Mouse (Mus musculus): ENCODE measurements at regions not wholly inside any gene's neighbourhood (a gene's known extent, or its start where the extent isn't known, plus 50 kb on each side); places are given as distances from the start of the nearest gene placed in this dataset.

DNA sequence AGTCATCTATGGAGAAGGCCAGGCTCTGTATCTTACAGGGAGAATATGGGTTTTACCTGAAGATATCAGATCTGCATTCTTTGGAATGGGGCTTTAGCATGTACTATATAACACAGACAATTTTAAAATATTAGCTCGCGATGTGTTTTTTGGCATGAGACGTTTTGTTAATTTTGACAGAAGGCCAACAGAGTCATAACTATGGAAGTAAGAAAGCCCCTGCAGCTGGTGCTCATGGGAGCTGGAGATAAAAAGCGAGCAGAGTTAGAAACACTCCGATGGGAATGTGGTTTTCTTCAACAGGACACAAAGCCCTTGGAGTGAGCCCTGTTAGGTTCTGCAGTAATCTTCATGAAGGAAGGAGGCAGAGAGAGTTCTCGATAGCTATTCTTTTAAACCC, 176.6 kb downstream of the Rps12 start:
- DNase-seq (ENCODE audit: low spot score): peak; percentile 29

- DNase-seq (ENCODE audit: low spot score): peak; percentile 67
Observed at GRCm38 (mm10) chr10:23610046-23610445, 177.0 kb downstream of the Rps12 start.

DNA sequence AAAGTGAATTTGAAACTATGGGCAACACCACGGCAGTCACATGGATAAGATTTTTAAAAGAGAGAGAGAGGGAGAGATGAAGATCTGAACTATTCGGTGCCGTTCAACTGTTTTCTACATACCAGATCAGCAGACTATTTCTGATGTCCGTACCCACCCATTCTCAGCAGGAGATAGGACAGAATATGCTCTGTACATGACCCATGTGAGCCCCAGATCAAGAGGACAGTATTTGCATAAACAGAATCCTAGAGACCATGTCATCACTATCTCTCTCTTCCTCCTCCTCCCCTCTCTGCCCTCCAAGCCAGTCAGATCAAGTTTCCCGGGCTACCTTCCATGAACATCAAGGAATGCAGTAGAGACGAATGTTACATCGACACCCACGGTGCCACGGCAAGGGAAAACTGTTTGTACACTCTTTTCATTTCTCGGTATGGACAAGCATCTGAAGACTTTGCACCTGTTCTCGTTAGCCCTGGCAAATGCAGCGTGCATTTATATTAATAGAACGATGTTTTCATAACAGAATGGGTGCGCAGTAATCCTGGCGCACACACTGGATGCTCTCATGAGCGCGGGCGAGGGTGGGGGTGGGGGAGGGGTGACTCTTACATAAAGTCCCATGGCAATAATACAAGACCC, 177.7 kb downstream of the Rps12 start:
- no peak for DNase-seq (ENCODE audit: low spot score)

DNA sequence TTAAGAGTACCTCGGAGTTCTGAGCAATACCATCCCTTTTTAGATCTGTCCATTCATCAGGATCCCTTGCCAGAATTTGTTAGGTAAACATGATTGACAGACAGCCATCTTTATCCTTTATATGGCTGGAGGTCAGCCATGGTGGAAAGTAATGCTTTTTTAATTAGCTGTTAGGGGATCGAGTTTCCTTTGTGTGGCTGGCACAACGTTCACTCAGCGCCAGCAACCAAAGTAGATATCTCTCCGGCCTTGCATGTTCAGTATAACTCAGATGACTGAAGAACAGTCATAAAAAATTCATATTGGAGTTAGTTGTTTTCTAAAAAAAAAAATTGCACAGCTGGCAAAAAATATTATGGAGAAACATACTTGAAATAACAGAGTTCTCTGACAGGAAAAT, 186.4 kb downstream of the Rps12 start:
- no peak for DNase-seq (ENCODE audit: low spot score)

DNA sequence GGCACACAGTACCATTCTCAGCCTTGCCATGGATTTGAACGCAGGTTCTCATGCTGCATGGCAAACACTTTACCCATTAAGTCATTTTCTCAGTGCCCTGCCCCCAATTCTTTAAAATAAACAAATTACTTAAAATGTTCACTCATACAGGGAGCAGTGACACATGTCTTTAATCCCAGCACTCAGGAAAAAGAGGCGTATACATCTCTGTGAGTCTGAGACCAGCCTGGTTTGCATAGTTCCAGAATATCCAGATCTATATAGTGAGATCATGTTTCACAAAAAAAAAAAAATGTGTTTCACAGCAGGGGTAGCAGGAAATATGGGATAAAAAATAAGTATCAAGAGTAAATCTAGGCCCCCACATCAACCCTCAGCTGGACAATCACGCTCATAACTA, 191.5 kb downstream of the Rps12 start:
- DNase-seq (ENCODE audit: low spot score): no peak

DNA sequence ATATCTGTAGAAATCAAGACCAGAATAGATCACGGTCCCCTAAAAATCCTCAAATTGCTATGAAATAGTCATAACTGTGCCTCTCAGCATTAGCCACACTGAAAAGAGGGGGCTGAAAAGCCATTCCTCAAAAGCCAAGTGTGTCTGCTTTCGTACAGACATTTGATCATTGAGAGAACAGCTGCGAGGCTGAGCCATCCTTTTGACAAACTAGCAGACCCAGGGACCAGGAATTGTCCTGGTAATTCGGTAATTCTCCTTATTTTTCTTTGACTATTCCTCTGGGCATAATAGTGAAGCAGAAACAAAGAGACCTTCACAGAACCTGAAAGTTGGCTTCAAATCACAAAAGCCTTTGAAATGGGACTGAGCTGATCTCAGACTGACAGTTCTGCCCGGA, 206.8 kb downstream of the Rps12 start:
- DNase-seq (ENCODE audit: low spot score): no peak

- DNase-seq (ENCODE audit: low spot score): no peak
Observed at GRCm38 (mm10) chr10:23571013-23571412, 216.1 kb downstream of the Rps12 start.

- no peak for DNase-seq (ENCODE audit: low spot score)
Observed at GRCm38 (mm10) chr10:23569386-23569785, 217.7 kb downstream of the Rps12 start.

DNA sequence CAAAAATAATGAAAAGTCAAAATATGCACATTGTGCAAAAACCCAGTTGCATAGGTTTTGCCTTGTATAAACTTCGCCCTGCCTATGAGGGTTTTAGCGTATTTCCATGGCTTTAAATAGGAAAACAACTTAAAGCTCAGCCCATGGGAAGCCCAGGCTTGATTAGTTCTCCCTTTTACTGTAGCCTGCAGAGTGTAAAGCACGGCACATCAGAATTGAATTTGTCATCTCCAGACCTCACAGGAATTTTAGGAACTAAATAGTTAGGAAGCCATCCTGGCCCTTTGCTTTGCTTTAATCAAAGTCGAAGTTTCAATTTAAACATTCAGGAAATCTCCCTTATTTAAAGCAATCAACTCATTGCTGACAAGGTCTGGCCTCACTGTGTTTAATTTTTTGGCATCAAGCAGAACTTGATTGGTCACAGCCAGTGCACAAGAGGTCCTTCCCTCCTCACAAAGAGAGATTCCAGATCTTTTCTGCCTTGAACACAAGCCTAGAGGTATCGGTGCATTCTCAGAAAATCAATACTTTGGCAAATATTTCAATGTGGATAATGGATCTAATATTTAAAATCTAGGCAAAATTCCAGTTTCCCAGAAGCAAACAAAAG, 211.8 kb upstream of the Eya4 start:
- DNase-seq (ENCODE audit: low spot score): no peak

- DNase-seq (ENCODE audit: low spot score): no peak
Observed at GRCm38 (mm10) chr10:23559980-23560658, 209.5 kb upstream of the Eya4 start.

DNA sequence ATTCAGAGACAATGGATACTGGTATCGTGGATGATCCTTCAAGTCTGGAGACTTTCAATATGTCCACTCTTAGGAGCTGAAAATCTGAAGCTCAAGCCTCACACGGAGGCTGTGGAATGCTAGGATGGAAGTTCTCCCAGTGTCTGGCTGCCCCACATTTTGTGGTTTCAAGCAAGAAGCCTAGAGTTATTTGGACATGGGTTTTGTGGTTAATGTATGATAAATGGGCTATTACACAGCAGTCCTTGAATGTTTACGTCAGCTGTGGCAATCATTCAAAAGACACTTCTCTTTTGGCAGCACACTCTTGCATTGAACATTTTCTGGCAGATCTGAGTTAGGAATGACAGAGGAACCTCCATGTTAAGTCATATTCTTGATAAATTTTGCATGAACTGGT, 207.2 kb upstream of the Eya4 start:
- no peak for DNase-seq (ENCODE audit: low spot score)

DNA sequence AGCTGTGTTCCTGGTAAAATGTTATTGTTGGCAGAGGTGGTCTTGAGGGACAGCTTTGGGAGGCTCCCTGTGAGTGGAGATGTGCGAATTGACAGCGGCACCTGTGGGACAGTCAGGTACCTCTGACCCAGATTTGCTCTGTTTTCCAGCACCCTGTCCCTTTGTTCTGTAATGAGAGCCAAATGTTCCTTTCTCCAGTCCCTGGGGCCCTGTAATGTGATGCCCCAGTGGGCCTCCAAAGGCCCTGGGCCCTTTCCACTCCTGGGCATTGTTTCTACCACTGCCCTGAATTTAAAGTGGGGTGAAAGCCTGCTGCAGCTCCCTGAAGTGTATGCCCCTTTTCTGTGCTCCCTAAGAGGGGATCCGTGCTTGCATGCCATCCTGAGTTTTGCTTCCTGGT, 198.6 kb upstream of the Eya4 start:
- DNase-seq (ENCODE audit: low spot score): no peak

- no peak for DNase-seq (ENCODE audit: low spot score)
Observed at GRCm38 (mm10) chr10:23548322-23548721, 197.7 kb upstream of the Eya4 start.

GRCm38 (mm10) chr10:23542712-23543111, 192.1 kb upstream of the Eya4 start:
- no peak for DNase-seq (ENCODE audit: low spot score)

DNA sequence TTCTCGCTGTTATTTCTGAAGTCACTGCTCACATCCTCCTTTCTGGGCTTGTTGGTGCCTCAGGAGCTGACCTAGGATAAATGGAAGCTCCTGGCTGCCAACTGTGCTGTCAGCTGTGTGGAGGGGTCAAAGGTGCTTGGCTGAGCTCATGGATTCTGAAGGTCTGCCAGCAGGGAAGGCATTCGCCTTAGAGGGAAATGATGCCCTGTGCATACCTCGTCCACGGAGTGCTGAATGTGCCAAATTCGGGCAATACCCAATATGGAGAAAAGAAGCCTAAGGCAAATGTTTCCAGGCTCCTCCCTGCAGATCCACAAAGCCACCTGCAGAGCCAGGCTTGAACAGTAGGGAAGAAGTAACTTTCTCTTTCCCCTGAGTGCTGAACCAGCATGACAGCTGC, 191.3 kb upstream of the Eya4 start:
- no peak for DNase-seq (ENCODE audit: low spot score)

DNA sequence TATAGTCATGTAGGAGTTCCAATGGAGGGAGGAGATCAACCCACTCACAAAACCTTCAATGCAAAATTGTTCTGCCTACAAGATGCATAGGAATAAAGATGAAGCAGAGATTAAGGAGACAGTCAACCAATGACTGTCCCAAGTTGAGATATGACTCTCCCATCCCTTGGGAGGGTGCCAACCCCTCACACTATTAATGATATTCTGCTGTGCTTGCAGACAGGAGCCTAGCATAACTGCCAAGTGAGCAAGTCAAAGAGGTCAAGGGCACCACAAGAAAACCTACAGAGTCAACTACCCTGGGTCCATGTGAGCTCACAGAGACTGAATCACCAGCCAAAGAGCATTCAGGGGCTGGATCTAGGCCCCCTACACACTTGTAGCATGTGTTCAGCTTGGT, 184.1 kb upstream of the Eya4 start:
- no peak for DNase-seq (ENCODE audit: low spot score)

- no peak for DNase-seq (ENCODE audit: low spot score)
Observed at GRCm38 (mm10) chr10:23531964-23532758, 181.6 kb upstream of the Eya4 start.

- DNase-seq (ENCODE audit: low spot score): no peak
Observed at GRCm38 (mm10) chr10:23530715-23531114, 180.1 kb upstream of the Eya4 start.

- no peak for DNase-seq (ENCODE audit: low spot score)
Observed at GRCm38 (mm10) chr10:23526796-23527195, 176.2 kb upstream of the Eya4 start.

DNA sequence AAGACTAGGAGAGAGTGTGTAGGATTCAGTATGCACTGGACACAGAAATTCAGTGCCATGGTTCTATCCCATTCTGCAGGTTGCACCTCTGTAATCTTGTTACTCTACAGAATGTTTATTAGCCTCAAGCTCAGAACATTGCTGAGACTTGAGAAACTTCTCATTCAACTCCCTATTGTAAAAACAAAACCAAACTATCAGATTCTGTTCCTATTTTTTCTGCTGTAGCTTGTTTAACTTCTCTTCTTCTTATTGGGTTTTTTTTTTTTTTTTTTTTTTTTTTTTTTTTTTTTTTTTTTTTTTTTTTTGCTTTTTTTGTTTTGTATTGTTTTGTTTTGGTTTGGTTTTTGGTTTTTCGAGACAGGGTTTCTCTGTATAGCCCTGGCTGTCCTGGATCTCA, 172.1 kb upstream of the Eya4 start:
- DNase-seq (ENCODE audit: low spot score): no peak

DNA sequence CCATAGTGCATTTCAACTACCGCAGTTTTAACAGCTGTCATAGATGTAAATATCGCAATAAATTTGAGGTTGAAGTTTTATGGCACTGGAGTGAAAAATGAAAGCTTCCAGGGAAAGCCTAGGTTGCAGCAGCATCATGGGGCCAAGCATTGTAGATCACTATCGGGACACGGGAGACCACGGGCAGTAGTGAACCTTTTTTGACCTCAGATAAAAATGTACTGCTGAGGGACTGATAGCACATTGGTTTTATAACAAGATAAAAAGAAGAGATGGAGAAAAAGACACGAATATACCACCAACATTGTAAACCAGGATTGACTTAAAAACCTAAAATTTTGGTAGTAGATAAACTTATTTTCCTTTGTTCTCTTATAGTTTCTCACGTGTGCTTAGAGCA, 143.1 kb upstream of the Eya4 start:
- DNase-seq (ENCODE audit: low spot score): no peak

DNA sequence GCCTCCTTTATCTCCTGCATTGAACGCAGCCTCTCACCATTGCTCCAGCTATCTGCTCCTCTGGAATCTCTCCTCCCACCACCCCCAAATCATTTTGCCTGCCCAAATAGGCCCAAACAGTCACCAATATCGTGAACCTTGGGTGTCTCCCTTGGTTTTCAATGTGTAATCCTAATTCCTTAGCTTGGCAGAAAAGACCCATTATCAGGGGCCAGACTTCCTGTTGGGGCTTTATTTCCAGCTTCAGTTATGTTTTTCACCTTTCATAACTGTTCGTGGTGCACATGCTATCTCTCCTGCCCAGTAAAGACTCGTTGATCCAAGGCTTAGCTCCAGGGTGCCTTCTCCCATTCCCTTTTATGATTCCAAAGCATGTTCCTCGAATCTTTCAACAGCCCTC, 142.4 kb upstream of the Eya4 start:
- no peak for DNase-seq (ENCODE audit: low spot score)

- no peak for DNase-seq (ENCODE audit: low spot score)
Observed at GRCm38 (mm10) chr10:23488996-23489395, 138.4 kb upstream of the Eya4 start.

Data from MN1 (cell line).